In the genomic region with DNA sequence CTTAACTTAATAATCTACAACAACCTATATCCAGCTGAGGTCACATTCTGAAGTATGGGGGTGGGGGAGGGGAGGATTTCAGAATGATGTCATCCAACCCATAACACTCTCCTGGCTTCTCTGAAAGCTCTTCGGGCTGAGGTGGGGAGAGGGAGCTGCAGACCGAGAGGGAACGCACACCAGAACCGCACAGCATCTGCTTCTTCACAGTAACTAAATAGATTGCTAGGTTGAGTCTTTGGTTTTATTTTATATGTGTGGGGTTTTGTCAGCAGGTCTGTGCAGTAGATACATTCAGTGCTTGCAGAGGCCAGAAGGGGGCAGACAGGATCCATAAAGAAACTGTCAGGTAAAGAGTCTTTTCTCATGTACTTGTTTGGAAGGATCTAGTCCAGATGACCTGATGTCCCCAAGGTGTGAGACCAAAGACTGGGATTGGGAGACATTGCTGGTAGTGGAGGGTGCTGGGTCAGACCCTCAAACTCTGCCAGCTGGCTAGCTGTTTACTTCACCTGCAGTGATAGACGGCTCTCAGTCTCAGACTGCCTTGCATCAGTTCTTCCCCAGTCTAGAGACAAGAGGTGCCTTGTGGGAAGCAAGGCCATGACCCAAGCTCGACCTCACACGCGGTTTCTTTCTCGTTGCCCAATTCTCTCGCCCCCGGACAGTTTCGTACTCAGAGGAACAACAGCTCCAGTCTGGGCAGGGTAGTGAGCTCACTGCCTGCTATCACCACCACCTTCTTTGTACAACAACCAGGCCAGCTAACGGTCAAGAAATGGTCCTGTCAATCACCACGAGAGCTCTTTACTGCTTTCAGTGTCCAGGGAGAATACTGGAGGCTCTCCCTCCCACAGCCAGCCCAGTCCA, we compare ENCODE assay signal across 8 mouse cellular contexts.
A peak's percentile ranks its signal among the peaks of the same experiment; 100 is the strongest.
DNase-seq lines count a peak whose midpoint lies in the region; ATAC-seq lines count a peak whose summit lies in the region.

No protein-coding gene starts in this region.

- peak overlapping the region; percentile 46; the same call in 1 of the 2 replicates for H3K27ac ChIP-seq in hindbrain, embryonic 10.5 days
- H3K27ac ChIP-seq in limb, embryonic 13.5 days: peak overlapping the region; percentile 74

- no peaks in the 10 kb centered on the region for H3K36me3 ChIP-seq in hindbrain, embryonic 10.5 days
- H3K36me3 ChIP-seq in limb, embryonic 13.5 days: no peaks in the 10 kb centered on the region

- H3K9me3 ChIP-seq in hindbrain, embryonic 10.5 days: no peaks in the 10 kb centered on the region
- no peaks in the 10 kb centered on the region for H3K9me3 ChIP-seq in limb, embryonic 13.5 days

- ATAC-seq in limb, embryonic 13.5 days (ENCODE audit: low FRiP score, low read depth): peak; percentile 61
- no peak for ATAC-seq in erythroid progenitor cell, adult 5-6 weeks (replicated peaks; ENCODE audit: low FRiP score, poor library complexity, severe bottlenecking)

- 64% methylated on average over 14 of the region's 14 CpGs for WGBS in hindbrain, embryonic 10.5 days
- 54% methylated on average over 14 of the region's 14 CpGs for WGBS in limb, embryonic 13.5 days

- H3K27me3 ChIP-seq in hindbrain, embryonic 10.5 days (ENCODE audit: insufficient read depth, poor library complexity, severe bottlenecking): no peaks in the 10 kb centered on the region
- H3K27me3 ChIP-seq in limb, embryonic 13.5 days: no peaks in the 10 kb centered on the region

- peaks cover 19% of the 10 kb centered on the region for H3K4me1 ChIP-seq in hindbrain, embryonic 10.5 days (replicated peaks)
- peaks cover 37% of the 10 kb centered on the region for H3K4me1 ChIP-seq in limb, embryonic 13.5 days

- peak overlapping the region; percentile 30; the same call in 1 of the 2 replicates for H3K4me2 ChIP-seq in limb, embryonic 13.5 days (replicated peaks)

- H3K4me3 ChIP-seq in hindbrain, embryonic 10.5 days: no peak overlapping the region
- no peak overlapping the region for H3K4me3 ChIP-seq in limb, embryonic 13.5 days

- H3K9ac ChIP-seq in limb, embryonic 13.5 days: no peak overlapping the region

- DNase-seq in layer of hippocampus, adult 11-12 months (ENCODE audit: low spot score): peak; percentile 26
- no peak for DNase-seq in layer of hippocampus, postnatal 14 days (ENCODE audit: low spot score in 2 of 2)
- peak; percentile 77 for DNase-seq in R1 (ENCODE audit: low read depth, low spot score)
- DNase-seq in hindbrain, embryonic 10.5 days (ENCODE audit: low spot score): peak; percentile 10
- DNase-seq in retina, postnatal 1 day: peak; percentile 47
- DNase-seq in thymus, adult 18-20 months: no peak

Comparison
In these comparisons a context has a peak if more than half of its experiments do, and no peak if none do; other contexts are left out.
1. DNase-seq: peak in layer of hippocampus, adult 11-12 months (single experiment), R1 (single experiment), hindbrain, embryonic 10.5 days (single experiment) and retina, postnatal 1 day (single experiment); none in layer of hippocampus, postnatal 14 days (0 of 2) and thymus, adult 18-20 months (0 of 2).